Mouse (Mus musculus): ENCODE measurements at regions not wholly inside any gene's neighbourhood (a gene's known extent, or its start where the extent isn't known, plus 50 kb on each side); places are given as distances from the start of the nearest gene placed in this dataset.
"Not testable (repeated sequence)": the region's sequence is repeated elsewhere in the genome, so short reads cannot be mapped to it uniquely, and the experiment has no call there.

- Histone ChIP-seq H3K36me3 (no peaks in the 10 kb centered on the region), H3K4me1 (peaks cover 2% of the 10 kb centered on the region; the same call in 1 of the 2 replicates), H3K4me3 (no peak overlapping the region), H3K27me3 (ENCODE audit: low read depth, poor library complexity, severe bottlenecking) (no peaks in the 10 kb centered on the region), H3K27ac (replicated peaks) (no peak overlapping the region), H3K9me3 (replicated peaks) (no peaks in the 10 kb centered on the region)
- no peak for DNase-seq (ENCODE audit: low spot score)
Measured at GRCm38 (mm10) chr1:194504207-194504606, 113.8 kb upstream of the Plxna2 start.

GRCm38 (mm10) chr1:194503517-194503916, 114.5 kb upstream of the Plxna2 start:
- Histone ChIP-seq H3K9me3 (replicated peaks) (no peaks in the 10 kb centered on the region), H3K4me3 (no peak overlapping the region), H3K27ac (replicated peaks) (no peak overlapping the region), H3K4me1 (peaks cover 2% of the 10 kb centered on the region; the same call in 1 of the 2 replicates), H3K36me3 (no peaks in the 10 kb centered on the region), H3K27me3 (ENCODE audit: low read depth, poor library complexity, severe bottlenecking) (no peaks in the 10 kb centered on the region)
- no peak for DNase-seq (ENCODE audit: low spot score)
- 59% methylated on average over 3 of the region's 3 CpGs for WGBS

DNA sequence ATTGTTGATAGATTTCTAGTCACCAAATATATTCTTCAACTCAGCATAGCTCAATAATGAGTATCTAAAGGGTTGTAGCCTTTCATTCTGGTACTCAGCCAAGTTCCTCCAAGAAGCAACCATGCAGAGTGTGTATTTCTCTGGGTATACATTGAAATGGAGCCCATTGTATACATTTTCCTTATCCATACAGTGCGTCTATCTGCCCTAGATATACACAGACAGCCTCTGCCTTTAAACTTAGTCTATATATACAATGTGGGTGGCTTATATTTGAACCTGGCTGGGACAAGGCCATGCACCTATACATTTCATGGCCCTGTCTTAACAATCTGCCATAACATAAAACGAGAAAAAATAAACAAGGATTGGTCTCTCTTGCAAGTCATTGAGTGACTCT, 121.6 kb upstream of the Plxna2 start:
- 89% methylated on average over 2 of the region's 2 CpGs for WGBS
- Histone ChIP-seq H3K36me3 (no peaks in the 10 kb centered on the region), H3K9me3 (replicated peaks) (no peaks in the 10 kb centered on the region), H3K4me3 (no peak overlapping the region), H3K27me3 (ENCODE audit: low read depth, poor library complexity, severe bottlenecking) (no peaks in the 10 kb centered on the region), H3K27ac (replicated peaks) (no peak overlapping the region), H3K4me1 (no peaks in the 10 kb centered on the region)
- DNase-seq (ENCODE audit: low spot score), result no peak

DNA sequence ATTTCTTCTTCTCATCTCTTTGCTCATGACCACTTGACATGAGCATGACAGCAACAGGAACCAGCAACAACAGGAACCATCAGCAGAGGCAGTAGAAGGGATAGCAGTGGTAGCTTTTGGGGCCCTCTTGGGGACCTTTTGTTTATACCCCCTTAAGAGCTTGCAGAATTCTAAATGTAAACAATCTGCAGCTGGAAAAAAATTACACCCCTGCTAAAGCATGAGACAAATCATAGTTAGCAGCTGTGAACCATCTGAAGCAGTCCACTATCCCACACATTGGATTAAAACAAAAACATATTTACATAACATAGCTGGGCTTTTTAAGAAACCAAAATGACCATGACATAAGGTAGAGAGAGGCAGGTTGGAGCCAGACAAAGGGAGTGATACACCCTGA, 126.9 kb upstream of the Plxna2 start:
- H3K9me3 ChIP-seq (replicated peaks), result no peaks in the 10 kb centered on the region
- no peak overlapping the region for H3K4me3 ChIP-seq
- no peaks in the 10 kb centered on the region for H3K27me3 ChIP-seq (ENCODE audit: low read depth, poor library complexity, severe bottlenecking)
- no peaks in the 10 kb centered on the region for H3K36me3 ChIP-seq
- H3K4me1 ChIP-seq, result no peaks in the 10 kb centered on the region
- H3K27ac ChIP-seq (replicated peaks), result no peak overlapping the region
- DNase-seq (ENCODE audit: low spot score), result no peak

GRCm38 (mm10) chr1:194488126-194488525, 129.9 kb upstream of the Plxna2 start:
- H3K27me3 ChIP-seq (ENCODE audit: low read depth, poor library complexity, severe bottlenecking), result no peaks in the 10 kb centered on the region

GRCm38 (mm10) chr1:194482717-194483059, 135.3 kb upstream of the Plxna2 start:
- no peaks in the 10 kb centered on the region for H3K4me1 ChIP-seq
- DNase-seq (ENCODE audit: low spot score), result no peak
- no peaks in the 10 kb centered on the region for H3K9me3 ChIP-seq (replicated peaks)
- no peak overlapping the region for H3K4me3 ChIP-seq
- H3K27ac ChIP-seq (replicated peaks), result no peak overlapping the region
- no peaks in the 10 kb centered on the region for H3K27me3 ChIP-seq (ENCODE audit: low read depth, poor library complexity, severe bottlenecking)
- no peaks in the 10 kb centered on the region for H3K36me3 ChIP-seq

More at GRCm38 (mm10) chr1:194488126-194488525, 129.9 kb upstream of the Plxna2 start:
- Histone ChIP-seq H3K4me3 (no peak overlapping the region), H3K4me1 (no peaks in the 10 kb centered on the region), H3K36me3 (no peaks in the 10 kb centered on the region), H3K27ac (replicated peaks) (no peak overlapping the region), H3K9me3 (replicated peaks) (no peaks in the 10 kb centered on the region)
- DNase-seq (ENCODE audit: low spot score), result no peak

DNA sequence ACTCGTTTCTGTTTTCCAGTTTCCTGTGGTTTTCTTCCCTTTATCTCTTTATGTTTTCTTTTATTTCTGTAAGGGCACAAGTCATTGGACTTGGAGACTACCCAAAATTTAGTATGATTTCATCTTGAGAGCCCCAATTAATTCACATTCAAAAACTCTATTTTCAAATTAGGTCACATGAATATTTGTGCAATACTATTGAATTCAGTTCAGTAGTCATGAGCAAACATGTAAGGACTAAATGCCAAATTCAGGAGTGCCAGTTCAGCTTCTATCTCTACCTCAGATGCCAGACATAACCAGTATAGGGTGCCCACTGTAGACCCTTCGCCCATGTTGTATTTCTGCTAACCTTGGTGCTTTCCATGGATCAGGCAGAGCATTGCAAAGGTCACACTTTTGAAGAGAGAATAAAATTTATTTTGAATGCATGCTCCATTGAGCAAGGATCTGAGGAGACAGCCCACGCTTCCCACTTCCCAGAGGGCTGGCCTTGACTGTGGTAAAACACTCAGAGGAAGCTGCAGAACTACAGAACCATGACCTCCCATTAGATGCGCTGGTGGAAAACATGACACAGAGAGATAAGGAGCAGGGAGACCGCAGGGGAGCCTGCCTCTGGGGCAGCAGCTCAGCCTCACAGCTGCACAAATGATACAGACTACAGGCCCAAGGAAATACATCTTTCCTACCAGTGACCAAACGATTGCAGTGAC, 135.9 kb upstream of the Plxna2 start:
- Histone ChIP-seq H3K9me3 (replicated peaks) (no peaks in the 10 kb centered on the region), H3K4me3 (no peak overlapping the region), H3K4me1 (no peaks in the 10 kb centered on the region), H3K36me3 (no peaks in the 10 kb centered on the region), H3K27me3 (ENCODE audit: low read depth, poor library complexity, severe bottlenecking) (no peaks in the 10 kb centered on the region), H3K27ac (replicated peaks) (no peak overlapping the region)
- DNase-seq (ENCODE audit: low spot score), result no peak
- WGBS, result 74% methylated on average over 6 of the region's 6 CpGs

DNA sequence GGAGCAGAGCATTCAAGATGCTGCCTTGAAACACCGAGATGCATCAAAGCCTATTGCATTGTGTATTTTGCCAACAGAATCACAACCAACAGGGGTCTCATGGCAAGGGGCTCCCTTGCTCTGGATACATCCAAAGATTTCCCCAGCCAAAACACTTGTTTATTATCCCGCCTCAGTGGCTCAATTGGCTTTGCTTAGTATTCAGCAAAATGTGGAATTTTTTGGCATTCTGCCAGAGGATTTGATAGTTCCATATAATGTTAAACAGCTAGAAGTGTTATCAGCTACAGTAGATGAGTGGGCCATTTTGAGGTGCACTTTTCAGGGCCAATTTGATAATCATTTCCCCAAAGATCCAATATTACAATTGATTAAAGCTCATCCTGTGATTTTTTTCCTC, 146.7 kb upstream of the Plxna2 start:
- H3K4me3 ChIP-seq; H3K4me1 ChIP-seq; H3K9me3 ChIP-seq (replicated peaks); H3K27me3 ChIP-seq (ENCODE audit: low read depth, poor library complexity, severe bottlenecking); H3K27ac ChIP-seq (replicated peaks); H3K36me3 ChIP-seq; DNase-seq (ENCODE audit: low spot score): not testable (repeated sequence)
- WGBS, result 93% methylated on average over 2 of the region's 2 CpGs

- Histone ChIP-seq H3K36me3 (no peaks in the 10 kb centered on the region), H3K4me1 (no peaks in the 10 kb centered on the region), H3K4me3 (no peak overlapping the region), H3K27me3 (ENCODE audit: low read depth, poor library complexity, severe bottlenecking) (no peaks in the 10 kb centered on the region), H3K9me3 (replicated peaks) (no peaks in the 10 kb centered on the region), H3K27ac (replicated peaks) (no peak overlapping the region)
- 90% methylated on average over 1 of the region's 1 CpGs for WGBS
- DNase-seq (ENCODE audit: low spot score), result no peak
Measured at GRCm38 (mm10) chr1:194452480-194452879, 165.5 kb upstream of the Plxna2 start.

- Histone ChIP-seq H3K4me1 (no peaks in the 10 kb centered on the region), H3K27me3 (ENCODE audit: low read depth, poor library complexity, severe bottlenecking) (no peaks in the 10 kb centered on the region), H3K27ac (replicated peaks) (no peak overlapping the region), H3K4me3 (no peak overlapping the region), H3K36me3 (no peaks in the 10 kb centered on the region), H3K9me3 (replicated peaks) (no peaks in the 10 kb centered on the region)
- 97% methylated on average over 1 of the region's 1 CpGs for WGBS
- DNase-seq (ENCODE audit: low spot score), result no peak
Measured at GRCm38 (mm10) chr1:194443681-194444080, 174.3 kb upstream of the Plxna2 start.

DNA sequence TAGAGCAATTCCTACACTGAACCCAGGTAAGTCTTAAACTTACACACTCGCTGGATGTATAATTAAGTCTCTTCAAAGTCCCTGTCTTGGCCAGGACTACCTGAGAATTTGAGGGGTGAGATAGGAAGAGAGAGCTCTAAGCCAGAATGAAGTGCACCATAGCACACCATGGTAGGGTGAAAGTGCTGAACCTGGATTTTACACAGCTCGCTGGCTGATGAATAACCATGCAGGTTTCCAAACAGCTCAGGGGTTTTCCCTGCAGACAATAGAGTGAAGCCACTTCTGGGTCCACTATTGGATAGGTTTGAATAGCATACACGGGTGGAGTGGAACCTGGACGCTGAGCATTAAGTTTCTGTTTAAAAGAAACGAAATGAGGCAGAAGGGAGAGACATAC, 180.7 kb upstream of the Plxna2 start:
- H3K4me3 ChIP-seq, result no peak overlapping the region
- H3K36me3 ChIP-seq, result no peaks in the 10 kb centered on the region
- no peaks in the 10 kb centered on the region for H3K9me3 ChIP-seq (replicated peaks)
- H3K4me1 ChIP-seq, result no peaks in the 10 kb centered on the region
- H3K27me3 ChIP-seq (ENCODE audit: low read depth, poor library complexity, severe bottlenecking), result no peaks in the 10 kb centered on the region
- DNase-seq (ENCODE audit: low spot score), result no peak
- no peak overlapping the region for H3K27ac ChIP-seq (replicated peaks)
- 81% methylated on average over 5 of the region's 5 CpGs for WGBS

DNA sequence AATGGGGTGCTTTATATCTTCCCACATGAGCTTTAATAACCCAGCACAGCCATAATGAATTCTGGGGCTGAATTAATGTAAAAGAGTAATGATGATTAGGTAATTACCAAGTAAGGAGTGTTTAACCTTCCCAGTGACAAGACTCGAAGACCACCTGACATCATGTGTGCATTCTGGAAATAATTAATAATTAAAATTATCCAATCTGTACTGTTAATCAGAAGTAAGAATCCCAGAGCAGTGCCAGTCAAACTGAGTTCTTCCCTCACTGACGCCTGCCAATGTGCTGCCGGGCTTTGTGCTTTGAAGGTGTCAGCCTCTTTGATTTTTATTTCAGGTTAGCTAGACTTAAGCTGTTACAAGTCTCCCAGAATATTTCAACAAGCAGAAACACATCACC, 183.0 kb upstream of the Plxna2 start:
- Histone ChIP-seq H3K36me3 (no peaks in the 10 kb centered on the region), H3K4me1 (no peaks in the 10 kb centered on the region), H3K27me3 (ENCODE audit: low read depth, poor library complexity, severe bottlenecking) (no peaks in the 10 kb centered on the region), H3K9me3 (replicated peaks) (no peaks in the 10 kb centered on the region), H3K27ac (replicated peaks) (no peak overlapping the region), H3K4me3 (no peak overlapping the region)
- DNase-seq (ENCODE audit: low spot score), result no peak
- 87% methylated on average over 3 of the region's 3 CpGs for WGBS

DNA sequence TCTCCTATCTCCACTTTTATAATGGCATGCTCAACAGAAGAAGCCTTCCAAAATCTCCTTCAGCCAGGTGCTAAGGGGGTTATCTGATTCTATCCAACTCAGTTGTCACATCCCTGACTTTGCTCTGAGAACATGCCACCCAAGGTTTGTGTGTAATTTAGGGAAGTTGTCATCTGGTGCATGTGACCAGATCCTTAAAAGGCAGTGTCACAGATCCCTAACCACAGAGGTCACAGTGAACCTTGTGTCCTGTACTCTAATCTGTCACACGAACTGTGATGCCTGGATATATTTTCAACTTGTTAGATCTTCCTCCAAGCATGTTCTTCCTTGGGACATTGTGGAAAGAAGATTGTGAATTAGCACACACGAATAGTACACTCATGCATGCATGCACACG, 189.4 kb upstream of the Plxna2 start:
- H3K27me3 ChIP-seq (ENCODE audit: low read depth, poor library complexity, severe bottlenecking), result no peaks in the 10 kb centered on the region
- 89% methylated on average over 3 of the region's 3 CpGs for WGBS
- no peaks in the 10 kb centered on the region for H3K36me3 ChIP-seq
- no peak overlapping the region for H3K4me3 ChIP-seq
- H3K9me3 ChIP-seq (replicated peaks), result no peaks in the 10 kb centered on the region
- no peak for DNase-seq (ENCODE audit: low spot score)
- H3K4me1 ChIP-seq, result no peaks in the 10 kb centered on the region
- H3K27ac ChIP-seq (replicated peaks), result no peak overlapping the region

DNA sequence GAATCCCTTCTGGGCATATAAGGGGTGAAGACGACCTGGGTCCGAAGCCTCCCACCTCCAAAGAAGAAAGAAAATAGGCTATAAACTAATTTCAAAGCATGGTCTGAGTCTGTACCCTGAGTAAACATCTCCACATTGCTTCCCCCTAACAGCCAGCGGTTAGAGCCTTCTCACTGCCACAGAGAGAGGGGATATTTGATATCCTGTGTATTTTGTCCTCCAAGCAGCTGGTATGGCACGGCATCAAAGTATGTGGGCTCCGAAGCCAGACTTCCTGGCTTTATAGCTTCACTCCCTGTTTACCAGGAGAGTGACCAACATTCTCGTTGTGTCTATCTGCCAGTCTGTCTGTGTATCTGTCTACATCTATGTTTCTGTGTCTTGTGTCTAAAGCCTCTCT, 191.7 kb upstream of the Plxna2 start:
- WGBS, result 81% methylated on average over 6 of the region's 6 CpGs
- H3K36me3 ChIP-seq, result no peaks in the 10 kb centered on the region
- H3K9me3 ChIP-seq (replicated peaks), result no peaks in the 10 kb centered on the region
- H3K27ac ChIP-seq (replicated peaks), result no peak overlapping the region
- no peak for DNase-seq (ENCODE audit: low spot score)
- no peak overlapping the region for H3K4me3 ChIP-seq
- H3K27me3 ChIP-seq (ENCODE audit: low read depth, poor library complexity, severe bottlenecking), result no peaks in the 10 kb centered on the region
- no peaks in the 10 kb centered on the region for H3K4me1 ChIP-seq

Measured in midbrain, embryonic 10.5 days (tissue).